Mouse (Mus musculus): ENCODE results near the gene Osbpl5. TPM values are rescaled to one million over a fixed set of nuclear protein-coding genes. Genes with fewer than 3 reads are reported as not detected.

Gene Osbpl5
- polyA plus RNA-seq, 1 experiment from 2014 or later = 50.0 TPM

GRCm38 (mm10) chr7:143739511-143740461 is 17.0 kb downstream of the Osbpl5 start:
- no peak for DNase-seq (ENCODE audit: low read depth, low spot score)
- TF ChIP-seq CTCF (IDR thresholded peaks at IDR 0.05) = no peak
- CTCF ChIA-PET = interaction anchor here (1.1 to 1.6 kb wide), 2 partner anchors 9 to 33 kb away, joined by 3 to 6 read pairs; no protein-coding TSS in a partner anchor
- no peaks in the 10 kb centered on the region for H3K27me3 ChIP-seq
- in situ Hi-C loops (cut with MboI; ENCODE audit: low pct_unique_long_range_greater_than_20kb) = no loop called here
- POLR2A ChIA-PET = interaction anchor here (0.6 to 1.2 kb wide), 5 partner anchors 19 to 1314 kb away, joined by 3 to 4 read pairs (median 3); no protein-coding TSS in a partner anchor
- ATAC-seq = peak; percentile 92

GRCm38 (mm10) chr7:143738601-143739006 is 18.2 kb downstream of the Osbpl5 start:
- no peak for ATAC-seq
- POLR2A ChIA-PET = no interaction called here
- TF ChIP-seq CTCF (IDR thresholded peaks at IDR 0.05) = no peak

GRCm38 (mm10) chr7:143738194-143738593 is 18.6 kb downstream of the Osbpl5 start:
- ATAC-seq (no peak), DNase-seq (ENCODE audit: low read depth, low spot score) (no peak)
- no peaks in the 10 kb centered on the region for H3K27me3 ChIP-seq
- ChIA-PET POLR2A (no interaction called here), CTCF (interaction anchor here (1.1 kb wide), 1 partner anchor 25 kb away, joined by 4 read pairs; no protein-coding TSS in a partner anchor)
- in situ Hi-C loops (cut with MboI; ENCODE audit: low pct_unique_long_range_greater_than_20kb) = no loop called here
- TF ChIP-seq CTCF (IDR thresholded peaks at IDR 0.05) = no peak

More at GRCm38 (mm10) chr7:143738601-143739006, 18.2 kb downstream of the Osbpl5 start:
- no peaks in the 10 kb centered on the region for H3K27me3 ChIP-seq
- in situ Hi-C loops (cut with MboI; ENCODE audit: low pct_unique_long_range_greater_than_20kb) = no loop called here
- DNase-seq (ENCODE audit: low read depth, low spot score) = no peak
- CTCF ChIA-PET = interaction anchor here (1.1 kb wide), 1 partner anchor 25 kb away, joined by 4 read pairs; no protein-coding TSS in a partner anchor

GRCm38 (mm10) chr7:143733746-143734145 is 23.0 kb downstream of the Osbpl5 start:
- TF ChIP-seq CTCF (IDR thresholded peaks at IDR 0.05) = no peak
- CTCF ChIA-PET = no interaction called here

GRCm38 (mm10) chr7:143729886-143730285 is 26.9 kb downstream of the Osbpl5 start:
- no peak for ATAC-seq
- in situ Hi-C loops (cut with MboI; ENCODE audit: low pct_unique_long_range_greater_than_20kb) = no loop called here
- no peak for TF ChIP-seq CTCF (IDR thresholded peaks at IDR 0.05)
- CTCF ChIA-PET = no interaction called here
- H3K27me3 ChIP-seq = no peaks in the 10 kb centered on the region
- POLR2A ChIA-PET = no interaction called here
- no peak for DNase-seq (ENCODE audit: low read depth, low spot score)

More at GRCm38 (mm10) chr7:143733746-143734145, 23.0 kb downstream of the Osbpl5 start:
- in situ Hi-C loops (cut with MboI; ENCODE audit: low pct_unique_long_range_greater_than_20kb) = no loop called here
- no peak for DNase-seq (ENCODE audit: low read depth, low spot score)
- ATAC-seq = no peak
- H3K27me3 ChIP-seq = no peaks in the 10 kb centered on the region
- POLR2A ChIA-PET = no interaction called here

GRCm38 (mm10) chr7:143726396-143726795 is 30.4 kb downstream of the Osbpl5 start:
- H3K27me3 ChIP-seq = no peaks in the 10 kb centered on the region
- CTCF ChIA-PET = no interaction called here
- in situ Hi-C loops (cut with MboI; ENCODE audit: low pct_unique_long_range_greater_than_20kb) = no loop called here
- no peak for DNase-seq (ENCODE audit: low read depth, low spot score)
- POLR2A ChIA-PET = no interaction called here
- no peak for TF ChIP-seq CTCF (IDR thresholded peaks at IDR 0.05)
- no peak for ATAC-seq

- no peak for ATAC-seq
- no peak for DNase-seq (ENCODE audit: low read depth, low spot score)
- H3K27me3 ChIP-seq = no peaks in the 10 kb centered on the region
- in situ Hi-C loops (cut with MboI; ENCODE audit: low pct_unique_long_range_greater_than_20kb) = no loop called here
- TF ChIP-seq CTCF (IDR thresholded peaks at IDR 0.05) = no peak
- POLR2A ChIA-PET = no interaction called here
- CTCF ChIA-PET = interaction anchor here (1.0 to 2.6 kb wide), 3 partner anchors 11 to 25 kb away, joined by 3 to 8 read pairs (median 4); no protein-coding TSS in a partner anchor
Measured at GRCm38 (mm10) chr7:143723841-143724240, 32.9 kb downstream of the Osbpl5 start.

GRCm38 (mm10) chr7:143722646-143723045 is 34.1 kb downstream of the Osbpl5 start:
- no peak for TF ChIP-seq CTCF (IDR thresholded peaks at IDR 0.05)
- H3K27me3 ChIP-seq = no peaks in the 10 kb centered on the region
- POLR2A ChIA-PET = interaction anchor here (1.3 kb wide), 1 partner anchor 9 kb away, joined by 5 read pairs; no protein-coding TSS in a partner anchor
- no peak for ATAC-seq
- DNase-seq (ENCODE audit: low read depth, low spot score) = no peak
- CTCF ChIA-PET = interaction anchor here (2.6 kb wide), 1 partner anchor 26 kb away, joined by 8 read pairs; no protein-coding TSS in a partner anchor
- in situ Hi-C loops (cut with MboI; ENCODE audit: low pct_unique_long_range_greater_than_20kb) = no loop called here

GRCm38 (mm10) chr7:143717811-143718210 is 39.0 kb downstream of the Osbpl5 start:
- ATAC-seq (no peak), DNase-seq (ENCODE audit: low read depth, low spot score) (no peak)
- H3K27me3 ChIP-seq = no peaks in the 10 kb centered on the region
- in situ Hi-C loops (cut with MboI; ENCODE audit: low pct_unique_long_range_greater_than_20kb) = no loop called here
- CTCF ChIA-PET = interaction anchor here (0.9 to 2.4 kb wide), 2 partner anchors 11 to 31 kb away, joined by 3 to 12 read pairs; no protein-coding TSS in a partner anchor
- POLR2A ChIA-PET = interaction anchor here (0.6 kb wide), 1 partner anchor 97 kb away, joined by 3 read pairs; no protein-coding TSS in a partner anchor
- TF ChIP-seq CTCF (IDR thresholded peaks at IDR 0.05) = no peak

GRCm38 (mm10) chr7:143713421-143713820 is 43.4 kb downstream of the Osbpl5 start:
- in situ Hi-C loops (cut with MboI; ENCODE audit: low pct_unique_long_range_greater_than_20kb) = no loop called here
- CTCF ChIA-PET = interaction anchor here (1.6 kb wide), 1 partner anchor 10 kb away, joined by 4 read pairs; no protein-coding TSS in a partner anchor
- no peak for DNase-seq (ENCODE audit: low read depth, low spot score)

More at GRCm38 (mm10) chr7:143713421-143713820, 43.4 kb downstream of the Osbpl5 start:
- H3K27me3 ChIP-seq = no peaks in the 10 kb centered on the region
- ATAC-seq = no peak
- TF ChIP-seq CTCF (IDR thresholded peaks at IDR 0.05) = no peak
- POLR2A ChIA-PET = interaction anchor here (1.4 kb wide), 1 partner anchor 27 kb away, joined by 3 read pairs; no protein-coding TSS in a partner anchor

Measured in Patski (cell line).